9 mouse cellular contexts compared by ENCODE assay signal in the genomic region with DNA sequence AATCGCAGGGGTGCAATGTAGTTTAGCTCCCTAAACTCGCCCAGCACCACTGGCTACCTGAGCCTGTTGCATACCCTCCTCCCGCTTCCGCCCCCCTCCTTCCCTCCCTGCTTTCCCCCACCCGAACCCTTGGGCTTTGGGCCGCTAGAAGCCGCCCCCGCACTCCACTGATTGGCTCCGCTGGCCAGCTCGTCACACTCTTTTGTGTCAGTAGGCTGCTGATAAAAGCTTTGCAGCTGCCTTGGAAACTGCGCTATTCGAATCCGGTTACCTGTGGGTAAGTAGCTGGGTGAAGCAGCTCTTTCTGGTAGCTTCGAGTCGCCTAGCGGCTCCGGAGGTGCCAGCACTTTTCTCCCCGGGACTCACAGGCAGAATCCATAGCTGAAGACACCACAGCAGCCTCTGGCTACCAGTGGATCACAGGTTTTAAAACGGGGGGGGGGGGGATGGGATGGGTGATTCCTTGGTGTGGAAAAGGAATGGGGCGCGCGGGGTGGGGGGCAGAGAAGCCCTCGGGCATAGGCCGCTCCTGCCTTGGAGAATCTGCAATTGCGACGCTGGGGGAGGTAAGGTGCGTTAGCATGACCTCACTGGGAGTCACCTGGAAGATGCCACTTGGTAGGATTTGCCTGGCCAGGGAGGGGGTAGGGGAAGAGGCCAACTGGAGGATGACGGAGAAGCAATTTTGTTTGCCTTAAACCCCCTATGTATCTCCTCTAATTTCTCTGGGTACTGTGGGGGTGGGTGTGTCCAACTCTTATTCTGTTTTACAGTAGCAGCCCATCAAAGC. TPM values are rescaled to one million over a fixed set of nuclear protein-coding genes. Genes with fewer than 3 reads are reported as not detected.
DNase-seq lines count a peak whose midpoint lies in the region; ATAC-seq lines count a peak whose summit lies in the region.
"Had no signal": no experiment of that assay in that cellular context is flagged by ENCODE, and none has a peak within 500 bp of the region (broad histone marks: within the 10 kb centered on the region; RNA-seq: fewer than 3 reads in every experiment).

A gene (plus strand): TSS at position 169 of the 790 bp plus-strand sequence.

- DNase-seq in CD4-positive, CD25-positive, alpha-beta regulatory T cell, adult 2 months (ENCODE audit: low read depth, low spot score) = peak; percentile 60
- DNase-seq in R1 (ENCODE audit: low read depth, low spot score) = peak; percentile 66
- DNase-seq in left cerebral cortex, postnatal 36 days (ENCODE audit: low spot score in 2 of 2) = peak in 1 of 2 experiments; percentile 14
- peak; percentile 1 for DNase-seq in yolk sac, embryonic 10.5 days (ENCODE audit: low spot score)
- DNase-seq in spleen, adult 18-20 months = no peak

- H3K4me3 ChIP-seq in embryonic facial prominence, embryonic 15.5 days (replicated peaks) = peak within 1 kb of the TSS; percentile 22
- H3K4me3 ChIP-seq in hindbrain, embryonic 15.5 days = peak within 1 kb of the TSS; percentile 48
- H3K4me3 ChIP-seq in neural tube, embryonic 14.5 days (ENCODE audit: low read depth, low read length) = peak within 1 kb of the TSS; percentile 36
- H3K4me3 ChIP-seq: megakaryocyte, embryonic 14.5 days had no signal

- 21% methylated on average over 28 of the region's 28 CpGs for WGBS in embryonic facial prominence, embryonic 15.5 days
- WGBS in hindbrain, embryonic 15.5 days = 30% methylated on average over 28 of the region's 28 CpGs
- 18% methylated on average over 26 of the region's 28 CpGs for WGBS in neural tube, embryonic 14.5 days

- no peak within 1 kb of the TSS for H3K27ac ChIP-seq in embryonic facial prominence, embryonic 15.5 days (replicated peaks)
- H3K27ac ChIP-seq in hindbrain, embryonic 15.5 days (replicated peaks) = peak within 1 kb of the TSS; percentile 78
- peak within 1 kb of the TSS; percentile 69 for H3K27ac ChIP-seq in neural tube, embryonic 14.5 days (ENCODE audit: low read depth, low read length)

- no peaks in the 10 kb centered on the region for H3K4me1 ChIP-seq in embryonic facial prominence, embryonic 15.5 days
- peaks cover 27% of the 10 kb centered on the region; the same call in 1 of the 2 replicates for H3K4me1 ChIP-seq in hindbrain, embryonic 15.5 days (replicated peaks)
- no peaks in the 10 kb centered on the region; the same call in 1 of the 2 replicates for H3K4me1 ChIP-seq in neural tube, embryonic 14.5 days (ENCODE audit: control insufficient read depth, insufficient read depth, low read length)
- H3K4me1 ChIP-seq: megakaryocyte, embryonic 14.5 days had no signal

- H3K4me2 ChIP-seq in embryonic facial prominence, embryonic 15.5 days (replicated peaks) = peak within 1 kb of the TSS; percentile 41
- H3K4me2 ChIP-seq in hindbrain, embryonic 15.5 days = peak within 1 kb of the TSS; percentile 57
- peak within 1 kb of the TSS; percentile 49 for H3K4me2 ChIP-seq in neural tube, embryonic 14.5 days (ENCODE audit: low read depth, low read length)

- H3K9ac ChIP-seq in embryonic facial prominence, embryonic 15.5 days = no peak within 1 kb of the TSS
- H3K9ac ChIP-seq in hindbrain, embryonic 15.5 days = peak within 1 kb of the TSS; percentile 49
- peak within 1 kb of the TSS; percentile 56 for H3K9ac ChIP-seq in neural tube, embryonic 14.5 days (replicated peaks; ENCODE audit: low read depth, low read length)

- no peaks in the 10 kb centered on the region for H3K36me3 ChIP-seq in embryonic facial prominence, embryonic 15.5 days
- H3K36me3 ChIP-seq in hindbrain, embryonic 15.5 days = no peaks in the 10 kb centered on the region
- no peaks in the 10 kb centered on the region for H3K36me3 ChIP-seq in neural tube, embryonic 14.5 days (ENCODE audit: control insufficient read depth, insufficient read depth, low read length)

- H3K27me3 ChIP-seq in embryonic facial prominence, embryonic 15.5 days = 0 out of 2 replicates have a peak, but pooled peaks cover 3% of the 10 kb centered on the region
- no peaks in the 10 kb centered on the region for H3K27me3 ChIP-seq in hindbrain, embryonic 15.5 days
- H3K27me3 ChIP-seq in neural tube, embryonic 14.5 days (ENCODE audit: control insufficient read depth, insufficient read depth, low read length) = no peaks in the 10 kb centered on the region

- peak; percentile 29; the same call in 1 of the 2 replicates for ATAC-seq in embryonic facial prominence, embryonic 15.5 days (ENCODE audit: insufficient number of reproducible peaks, low FRiP score, low TSS enrichment, low read depth)
- ATAC-seq in hindbrain, embryonic 15.5 days (ENCODE audit: low FRiP score, low read depth) = peak; percentile 85
- peak; percentile 80 for ATAC-seq in neural tube, embryonic 14.5 days (ENCODE audit: low read depth)

- no peaks in the 10 kb centered on the region for H3K9me3 ChIP-seq in embryonic facial prominence, embryonic 15.5 days (replicated peaks)
- H3K9me3 ChIP-seq in hindbrain, embryonic 15.5 days = no peaks in the 10 kb centered on the region
- H3K9me3 ChIP-seq in neural tube, embryonic 14.5 days (ENCODE audit: control insufficient read depth, low read length) = no peaks in the 10 kb centered on the region
- H3K9me3 ChIP-seq: megakaryocyte, embryonic 14.5 days had no signal

- intact Hi-C loops in left cerebral cortex, postnatal 36 days (cut with DNase I) = no loop called here

RNA-seq across cellular contexts. Expression of the gene that starts here (rescaled TPM):
- polyA plus RNA-seq in embryonic facial prominence, embryonic 15.5 days (2015; fragmentation: Nextera tagmentation; extraction: Ambion mirVana) = 5.7 and 6.9 TPM in 2 replicates
- polyA plus RNA-seq in hindbrain, embryonic 15.5 days (2015; fragmentation: Nextera tagmentation; extraction: Ambion mirVana) = 326 and 344 TPM in 2 replicates
- 10 to 100 TPM; 39.9 to 69.1 TPM for total RNA-seq in left cerebral cortex, postnatal 36 days (2021)
- polyA plus RNA-seq in neural tube, embryonic 14.5 days (2014; fragmentation: Nextera tagmentation; extraction: Ambion mirVana) = 195 and 260 TPM in 2 replicates

Comparison
In these comparisons a context has a peak if more than half of its experiments do, and no peak if none do; other contexts are left out.
1. RNA of the gene that starts here (polyA plus RNA-seq): 326 to 344 TPM in hindbrain, embryonic 15.5 days and 195 to 260 TPM in neural tube, embryonic 14.5 days; 5.7 to 6.9 TPM in embryonic facial prominence, embryonic 15.5 days; every median in the first group is over 10 times any median in the second.
2. DNase-seq: peak in CD4-positive, CD25-positive, alpha-beta regulatory T cell, adult 2 months (single experiment), R1 (single experiment) and yolk sac, embryonic 10.5 days (single experiment); none in spleen, adult 18-20 months (0 of 2).
3. ATAC-seq: peak in every context shown above with its lines; median percentile 85 in hindbrain, embryonic 15.5 days; 80 in neural tube, embryonic 14.5 days; 29 in embryonic facial prominence, embryonic 15.5 days.
4. Peak in every context shown above with its lines, with median percentiles within 50 percentile points of each other: H3K4me2 ChIP-seq and H3K4me3 ChIP-seq.